Mouse (Mus musculus): Measurements from ENCODE around the gene Mtmr3.

- no peak for TF ChIP-seq CTCF (IDR thresholded peaks at IDR 0.05)
- TF ChIP-seq EP300 (IDR thresholded peaks at IDR 0.05), result no peak; the same call in 1 of the 2 replicates
Measured at GRCm38 (mm10) chr11:4636782-4637342, 42.2 kb upstream of the Mtmr3 start.
